Mouse (Mus musculus) A20 (cell line): Measurements from ENCODE around the gene Tfip11.

ENCODE experiments used
- DNase-seq: peaks from one replicate; pipeline ENCODE4 v3.0.0-alpha.2; 2011; ENCODE audit warnings: low read depth, low spot score

The Tfip11 gene

GRCm38 (mm10) chr5:112289819-112290535 lies 36.2 kb upstream of the Tfip11 start:
- DNase-seq, result no peak

GRCm38 (mm10) chr5:112290536-112290880 lies 35.6 kb upstream of the Tfip11 start:
- DNase-seq, result no peak

GRCm38 (mm10) chr5:112291866-112292265 lies 34.3 kb upstream of the Tfip11 start:
- DNase-seq, result no peak

GRCm38 (mm10) chr5:112292343-112292980 lies 33.7 kb upstream of the Tfip11 start:
- DNase-seq, result no peak

GRCm38 (mm10) chr5:112293800-112294199 lies 32.4 kb upstream of the Tfip11 start:
- DNase-seq, result no peak

- DNase-seq, result no peak
Measured at GRCm38 (mm10) chr5:112294696-112295095, 31.5 kb upstream of the Tfip11 start.

GRCm38 (mm10) chr5:112295162-112295561 lies 31.0 kb upstream of the Tfip11 start:
- no peak for DNase-seq

GRCm38 (mm10) chr5:112295564-112295963 lies 30.6 kb upstream of the Tfip11 start:
- no peak for DNase-seq

GRCm38 (mm10) chr5:112296404-112297181 lies 29.6 kb upstream of the Tfip11 start:
- DNase-seq, result no peak

- no peak for DNase-seq
Measured at GRCm38 (mm10) chr5:112297257-112297656, 28.9 kb upstream of the Tfip11 start.

- no peak for DNase-seq
Measured at GRCm38 (mm10) chr5:112298226-112298988, 27.8 kb upstream of the Tfip11 start.

- no peak for DNase-seq
Measured at GRCm38 (mm10) chr5:112299399-112299798, 26.8 kb upstream of the Tfip11 start.

GRCm38 (mm10) chr5:112300112-112300511 lies 26.0 kb upstream of the Tfip11 start:
- no peak for DNase-seq

- no peak for DNase-seq
Measured at GRCm38 (mm10) chr5:112300721-112301308, 25.3 kb upstream of the Tfip11 start.

- no peak for DNase-seq
Measured at GRCm38 (mm10) chr5:112301694-112302093, 24.5 kb upstream of the Tfip11 start.

- DNase-seq, result no peak
Measured at GRCm38 (mm10) chr5:112302310-112302709, 23.8 kb upstream of the Tfip11 start.

GRCm38 (mm10) chr5:112305842-112306241 lies 20.3 kb upstream of the Tfip11 start:
- DNase-seq, result no peak

- DNase-seq, result no peak
Measured at GRCm38 (mm10) chr5:112313222-112313885, 12.8 kb upstream of the Tfip11 start.

- DNase-seq, result peak; percentile 29
Measured at GRCm38 (mm10) chr5:112316468-112316867, 9.7 kb upstream of the Tfip11 start.

GRCm38 (mm10) chr5:112317328-112317727 lies 8.8 kb upstream of the Tfip11 start:
- no peak for DNase-seq

- peak; percentile 75 for DNase-seq
Measured at GRCm38 (mm10) chr5:112319343-112319742, 6.8 kb upstream of the Tfip11 start.
